Mouse (Mus musculus) MEL (cell line): Measurements from ENCODE around the gene Vps11. TPM values are rescaled to one million over a fixed set of nuclear protein-coding genes. Genes with fewer than 3 reads are reported as not detected.

Source experiments
- DNase-seq: peaks from one replicate; pipeline ENCODE4 v3.0.0; 2011; ENCODE audit warnings: low read depth, low spot score
- H3K27ac ChIP-seq: 2 replicates; pipeline ENCODE4 v1.5.1; 2012; ENCODE audit warnings: low read depth, mild to moderate bottlenecking, control low read depth, low read length, moderate library complexity; ENCODE audit not compliant: control insufficient read depth
- H3K27me3 ChIP-seq, 2 experiments: fragments of 150-350 bp in 1 of 2; sonication (generic) in 1 of 2; 2 replicates each; pipeline ENCODE4 v1.6.1; 2012; ENCODE audit warnings: low read length in 2 of 2, mild to moderate bottlenecking in 2 of 2, improper control_type of control experiment in 1 of 2, moderate library complexity in 1 of 2; ENCODE audit not compliant: insufficient read depth in 2 of 2, control insufficient read depth in 1 of 2
- H3K36me3 ChIP-seq, 2 experiments: 2 replicates each; pipeline ENCODE4 v1.6.1; 2012 to 2014; ENCODE audit warnings: low read length in 2 of 2, improper control_type of control experiment in 1 of 2, inconsistent platforms in 1 of 2, mild to moderate bottlenecking in 1 of 2; ENCODE audit not compliant: insufficient read depth in 2 of 2, control insufficient read depth in 1 of 2
- H3K4me1 ChIP-seq, 2 experiments: fragments of 150-350 bp in 1 of 2; sonication (generic) in 1 of 2; 2 replicates each; pipeline ENCODE4 v1.6.1; 2012; ENCODE audit warnings: low read length in 2 of 2, improper control_type of control experiment in 1 of 2, mild to moderate bottlenecking in 1 of 2; ENCODE audit not compliant: insufficient read depth in 2 of 2, control insufficient read depth in 1 of 2
- H3K4me3 ChIP-seq, 2 experiments: fragments of 150-350 bp in 1 of 2; sonication (generic) in 1 of 2; 2 replicates each; pipeline ENCODE4 v1.5.1; 2012; ENCODE audit warnings: low read depth in 2 of 2, low read length in 2 of 2, mild to moderate bottlenecking in 2 of 2, moderate library complexity in 2 of 2, control low read depth in 1 of 2, improper control_type of control experiment in 1 of 2; ENCODE audit not compliant: control insufficient read depth in 1 of 2, insufficient read depth in 1 of 2
- H3K79me2 ChIP-seq: 2 replicates; pipeline ENCODE4 v1.6.1; 2012; ENCODE audit warnings: mild to moderate bottlenecking, low read length, moderate library complexity; ENCODE audit not compliant: control insufficient read depth, poor library complexity, insufficient read depth
- H3K9ac ChIP-seq: 2 replicates; pipeline ENCODE4 v1.6.1; 2012; ENCODE audit warnings: low read depth, mild to moderate bottlenecking, control low read depth, low read length, moderate library complexity; ENCODE audit not compliant: control insufficient read depth, poor library complexity, severe bottlenecking
- H3K9me3 ChIP-seq: fragments of 150-350 bp; sonication (generic); replicated peaks from 2 replicates; pipeline ENCODE4 v1.6.1; 2012; ENCODE audit warnings: mild to moderate bottlenecking, low read length, improper control_type of control experiment, moderate library complexity; ENCODE audit not compliant: insufficient read depth
- BHLHE40 ChIP-seq: IDR thresholded peaks from 2 replicates; pipeline ENCODE4 v1.6.1; 2012; ENCODE audit warnings: low read depth, mild to moderate bottlenecking, inconsistent platforms, low read length, improper control_type of control experiment, borderline replicate concordance
- CHD2 ChIP-seq: IDR thresholded peaks from 2 replicates; pipeline ENCODE4 v1.6.1; 2011; ENCODE audit warnings: low read length, improper control_type of control experiment
- CTCF ChIP-seq, 3 experiments: IDR thresholded peaks in 2 of 3; conservative IDR thresholded peaks in 1 of 3; 2 replicates each; pipeline ENCODE4 v1.5.1; 2011 to 2012; ENCODE audit warnings: low read length in 3 of 3, low read depth in 2 of 3, mild to moderate bottlenecking in 2 of 3, improper control_type of control experiment in 1 of 3, inconsistent platforms in 1 of 3, mixed read lengths in 1 of 3, moderate library complexity in 1 of 3; ENCODE audit not compliant: control insufficient read depth in 1 of 3, insufficient read depth in 1 of 3, poor library complexity in 1 of 3, severe bottlenecking in 1 of 3
- GABPA ChIP-seq: IDR thresholded peaks from 2 replicates; pipeline ENCODE4 v1.6.1; 2012; ENCODE audit warnings: low read depth, mild to moderate bottlenecking, inconsistent platforms, low read length, improper control_type of control experiment, moderate library complexity
- HCFC1 ChIP-seq: IDR thresholded peaks from 2 replicates; pipeline ENCODE4 v1.6.1; 2012; ENCODE audit warnings: low read depth, mild to moderate bottlenecking, inconsistent platforms, low read length, improper control_type of control experiment, moderate library complexity
- JUND ChIP-seq: IDR thresholded peaks from 2 replicates; pipeline ENCODE4 v1.6.1; 2011; ENCODE audit warnings: low read depth, mild to moderate bottlenecking, improper control_type of control experiment, low read length
- KAT2A ChIP-seq: conservative IDR thresholded peaks from 2 replicates; pipeline ENCODE4 v1.6.1; 2012; ENCODE audit warnings: low read depth, low read length, improper control_type of control experiment, inconsistent platforms
- MAFK ChIP-seq: IDR thresholded peaks from 2 replicates; pipeline ENCODE4 v1.6.1; 2011; ENCODE audit warnings: low read depth, mild to moderate bottlenecking, low read length, improper control_type of control experiment, borderline replicate concordance
- MAX ChIP-seq: IDR thresholded peaks from 2 replicates; pipeline ENCODE4 v1.6.1; 2011; ENCODE audit warnings: low read length, improper control_type of control experiment
- MYC ChIP-seq: IDR thresholded peaks from 2 replicates; pipeline ENCODE4 v1.6.1; 2011; ENCODE audit warnings: low read depth, mild to moderate bottlenecking, low read length, improper control_type of control experiment, moderate library complexity
- NELFE ChIP-seq: IDR thresholded peaks from 2 replicates; pipeline ENCODE4 v1.6.1; 2011; ENCODE audit warnings: low read depth, low read length, improper control_type of control experiment
- POLR2A ChIP-seq, 2 experiments: IDR thresholded peaks; 2 replicates each; pipeline ENCODE4 v1.6.1; 2011 to 2012; ENCODE audit warnings: low read length in 2 of 2, mild to moderate bottlenecking in 2 of 2, control low read depth in 1 of 2, improper control_type of control experiment in 1 of 2, low read depth in 1 of 2, moderate library complexity in 1 of 2; ENCODE audit not compliant: control insufficient read depth in 1 of 2, insufficient read depth in 1 of 2, poor library complexity in 1 of 2
- POLR2AphosphoS2 ChIP-seq: IDR thresholded peaks from 2 replicates; pipeline ENCODE4 v1.6.1; 2011; ENCODE audit warnings: low read length, improper control_type of control experiment
- RAD21 ChIP-seq: IDR thresholded peaks from 2 replicates; pipeline ENCODE4 v1.6.1; 2011; ENCODE audit warnings: mild to moderate bottlenecking, low read depth, low read length, improper control_type of control experiment
- SIN3A ChIP-seq: IDR thresholded peaks from 2 replicates; pipeline ENCODE4 v1.6.1; 2012; ENCODE audit warnings: low read length, improper control_type of control experiment, inconsistent platforms
- SMC3 ChIP-seq: IDR thresholded peaks from 2 replicates; pipeline ENCODE4 v1.6.1; 2011; ENCODE audit warnings: low read depth, low read length, improper control_type of control experiment
- TBP ChIP-seq: IDR thresholded peaks from 2 replicates; pipeline ENCODE4 v1.8.0; 2011; ENCODE audit warnings: low read depth, low read length, improper control_type of control experiment
- UBTF ChIP-seq: IDR thresholded peaks from 2 replicates; pipeline ENCODE4 v1.6.1; 2012; ENCODE audit warnings: low read depth, mild to moderate bottlenecking, inconsistent platforms, low read length, improper control_type of control experiment, moderate library complexity, borderline replicate concordance; ENCODE audit not compliant: insufficient read depth
- USF2 ChIP-seq, 2 experiments: IDR thresholded peaks; 2 replicates each; pipeline ENCODE4 v1.6.1; 2011 to 2012; ENCODE audit warnings: improper control_type of control experiment in 2 of 2, low read length in 2 of 2, borderline replicate concordance in 1 of 2, inconsistent platforms in 1 of 2, low read depth in 1 of 2, mild to moderate bottlenecking in 1 of 2; ENCODE audit not compliant: insufficient read depth in 1 of 2
- ZC3H11A ChIP-seq: IDR thresholded peaks from 2 replicates; pipeline ENCODE4 v1.6.1; 2012; ENCODE audit warnings: low read depth, mild to moderate bottlenecking, inconsistent platforms, low read length, improper control_type of control experiment
- polyA plus RNA-seq, 2 experiments: library from polyadenylated mRNA; stranded (reverse) in 1 of 2; unstranded in 1 of 2; fragments of >175 nt in 1 of 2; fragments of >200 nt in 1 of 2; gene quantifications; 2 replicates each; pipeline versions ENCODE4 v1.2.1 to v1.2.4; 2012; ENCODE audit warnings: low replicate concordance in 2 of 2, low read depth in 1 of 2; ENCODE audit not compliant: insufficient read length in 2 of 2, insufficient read depth in 1 of 2, missing spikeins in 1 of 2
- total RNA-seq: library from RNA; depleted of rRNA; stranded (reverse); fragments of 300-350 nt; gene quantifications from 2 replicates; pipeline ENCODE4 v1.2.3, GENCODE M21; 2012

The Vps11 gene
- total and polyA plus RNA-seq, 3 experiments = 18.6 to 27.1 TPM; not detected in 1

DNA sequence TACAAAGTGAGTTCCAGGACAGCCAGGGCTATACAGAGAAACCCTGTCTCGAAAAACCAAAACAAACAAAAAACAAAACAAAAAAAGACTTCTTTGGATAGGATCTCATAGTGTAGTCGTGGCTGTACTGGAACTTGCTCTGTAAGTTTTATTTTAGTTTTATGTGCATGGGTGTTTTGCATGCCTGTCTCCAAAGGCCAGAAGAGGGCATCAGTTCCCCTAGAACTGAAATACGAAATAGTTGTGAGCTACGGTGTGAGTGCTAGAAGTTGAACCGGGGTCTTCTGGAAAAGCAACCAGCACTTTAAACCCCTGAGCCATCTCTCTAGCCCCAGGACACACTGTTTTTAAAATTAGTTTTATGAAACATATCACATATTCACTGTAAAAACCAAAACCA is 22.9 kb downstream of the Vps11 start:
- peak; percentile 60 for DNase-seq
- Histone ChIP-seq H3K79me2 (peaks cover 49% of the 10 kb centered on the region), H3K27me3 (no peaks in the 10 kb centered on the region), H3K9ac (no peak overlapping the region), H3K9me3 (no peaks in the 10 kb centered on the region), H3K27ac (no peak overlapping the region), H3K4me1 (peaks cover 8 to 23% of the 10 kb centered on the region in 2 experiments), H3K4me3 (no peak overlapping the region), H3K36me3 (peaks cover 0 to 27% of the 10 kb centered on the region in 2 experiments; a peak in 3 of 4 replicates)
- TF ChIP-seq SMC3 (peak; percentile 54), SIN3A (peak; percentile 29; the same call in 1 of the 2 replicates), BHLHE40 (no peak), CTCF (IDR thresholded peaks at IDR 0.05 in 2 of 3, conservative IDR thresholded peaks at IDR 0.05 in 1 of 3; ENCODE audit: control insufficient read depth in 1 of 3, insufficient read depth in 1 of 3, low read depth in 2 of 3, low read length in 3 of 3, poor library complexity in 1 of 3, severe bottlenecking in 1 of 3) (peak; percentile 19 to 52 (median 28); a peak in 3 of 6 replicates)

DNA sequence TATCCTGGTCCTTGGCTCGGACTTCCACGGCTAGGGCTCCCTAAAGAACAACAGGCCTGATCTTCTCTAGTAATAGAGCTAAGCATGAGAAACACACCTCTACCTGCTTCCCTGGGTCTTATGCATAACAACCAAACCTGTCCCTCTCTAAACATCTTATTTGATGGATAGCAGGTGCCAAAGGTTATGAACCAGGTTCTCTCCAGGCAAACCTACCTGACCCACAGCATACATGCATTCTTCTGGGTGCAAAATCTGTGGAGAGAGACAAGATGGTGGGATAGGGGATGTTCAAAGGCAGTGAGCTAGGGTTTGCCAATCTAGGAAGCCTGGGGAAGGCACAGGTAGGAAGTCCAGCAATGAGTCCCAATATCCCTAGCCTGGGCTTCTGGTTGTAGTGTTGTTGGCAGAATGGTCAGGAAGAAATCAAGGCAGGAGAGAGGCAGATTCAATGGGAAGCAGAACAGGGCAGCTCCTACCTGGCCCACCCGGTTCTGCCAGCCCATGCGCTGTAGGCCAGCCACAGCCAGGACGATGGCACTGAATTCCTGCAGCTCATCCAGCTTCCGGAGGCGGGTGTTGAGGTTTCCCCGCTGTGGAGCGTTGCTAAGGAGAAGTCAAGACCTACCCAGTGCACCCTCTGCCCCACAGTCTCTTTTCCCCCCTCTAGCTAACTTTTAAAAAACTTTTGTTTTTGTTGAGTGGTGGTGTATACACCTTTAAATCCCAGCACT is 23.9 kb downstream of the Vps11 start:
- peaks cover 0 to 23% of the 10 kb centered on the region in 2 experiments; a peak in 3 of 4 replicates for H3K36me3 ChIP-seq
- TF ChIP-seq SIN3A (peak; percentile 30; the same call in 1 of the 2 replicates), CTCF (IDR thresholded peaks at IDR 0.05 in 2 of 3, conservative IDR thresholded peaks at IDR 0.05 in 1 of 3; ENCODE audit: control insufficient read depth in 1 of 3, insufficient read depth in 1 of 3, low read depth in 2 of 3, low read length in 3 of 3, poor library complexity in 1 of 3, severe bottlenecking in 1 of 3) (no peak), JUND (no peak), MAFK (no peak), SMC3 (no peak), MYC (no peak), POLR2AphosphoS2 (peak; percentile 73), BHLHE40 (no peak), POLR2A (IDR thresholded peaks at IDR 0.05; ENCODE audit: control insufficient read depth in 1 of 2, insufficient read depth in 1 of 2, low read depth in 1 of 2, low read length in 2 of 2, poor library complexity in 1 of 2) (peak; percentile 8 to 27; a peak in 2 of 4 replicates)
- no peaks in the 10 kb centered on the region for H3K27me3 ChIP-seq
- H3K27ac ChIP-seq = no peak overlapping the region
- no peaks in the 10 kb centered on the region for H3K9me3 ChIP-seq
- peak; percentile 55 for DNase-seq
- peaks cover 47% of the 10 kb centered on the region for H3K79me2 ChIP-seq
- no peak overlapping the region; the same call in 1 of the 2 replicates for H3K9ac ChIP-seq
- peak overlapping the region in 1 of 2 experiments; percentile 86; a peak in 2 of 4 replicates for H3K4me3 ChIP-seq
- peaks cover 7 to 19% of the 10 kb centered on the region in 2 experiments for H3K4me1 ChIP-seq

DNA sequence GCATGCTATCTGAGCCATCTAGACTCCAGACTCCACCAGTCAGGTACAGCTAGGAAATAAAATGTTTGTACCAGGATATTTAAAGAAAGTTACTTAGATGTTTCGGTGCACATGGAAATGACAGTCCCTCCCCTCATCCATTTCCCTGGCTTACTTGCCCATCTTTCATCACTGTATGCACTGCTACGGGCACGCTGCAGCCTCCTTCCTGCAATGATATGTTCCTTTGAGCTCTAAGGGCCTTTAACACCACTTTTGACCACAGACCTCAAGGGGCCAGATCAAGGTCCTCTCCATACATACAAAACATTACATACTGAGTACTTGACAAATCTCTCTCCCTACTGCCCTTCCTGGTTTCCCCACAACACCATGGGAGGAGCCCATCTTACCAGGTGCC is 24.5 kb downstream of the Vps11 start:
- Histone ChIP-seq H3K4me3 (peak overlapping the region; percentile 24 to 86), H3K27me3 (no peaks in the 10 kb centered on the region), H3K9me3 (no peaks in the 10 kb centered on the region), H3K9ac (peak overlapping the region; percentile 99), H3K79me2 (peaks cover 42% of the 10 kb centered on the region), H3K4me1 (peaks cover 3 to 14% of the 10 kb centered on the region in 2 experiments; a peak in 3 of 4 replicates), H3K27ac (no peak overlapping the region; the same call in 1 of the 2 replicates), H3K36me3 (peaks cover 0 to 18% of the 10 kb centered on the region in 2 experiments; a peak in 3 of 4 replicates)
- TF ChIP-seq RAD21 = no peak
- TF ChIP-seq HCFC1 = no peak
- no peak for TF ChIP-seq TBP
- no peak for TF ChIP-seq GABPA
- no peak for TF ChIP-seq UBTF
- no peak for TF ChIP-seq CHD2
- no peak for TF ChIP-seq USF2 (IDR thresholded peaks at IDR 0.05; ENCODE audit: borderline replicate concordance in 1 of 2, insufficient read depth in 1 of 2, low read depth in 1 of 2, low read length in 2 of 2)
- TF ChIP-seq ZC3H11A = no peak
- TF ChIP-seq POLR2AphosphoS2 = peak; percentile 51
- no peak for TF ChIP-seq KAT2A
- TF ChIP-seq POLR2A (IDR thresholded peaks at IDR 0.05; ENCODE audit: control insufficient read depth in 1 of 2, insufficient read depth in 1 of 2, low read depth in 1 of 2, low read length in 2 of 2, poor library complexity in 1 of 2) = peak in 1 of 2 experiments; percentile 13; a peak in 1 of 4 replicates
- 0 out of 2 replicates have a peak, but pooled peaks have one; percentile 20 for TF ChIP-seq NELFE
- 0 out of 2 replicates have a peak, but pooled peaks have one; percentile 19 for TF ChIP-seq MAX
- no peak for TF ChIP-seq MAFK
- DNase-seq = peak; percentile 64
